Mouse (Mus musculus): ENCODE data around the gene Gm10337.
A peak's percentile ranks its signal among the peaks of the same experiment; 100 is the strongest.

Gm10337 gene

DNA sequence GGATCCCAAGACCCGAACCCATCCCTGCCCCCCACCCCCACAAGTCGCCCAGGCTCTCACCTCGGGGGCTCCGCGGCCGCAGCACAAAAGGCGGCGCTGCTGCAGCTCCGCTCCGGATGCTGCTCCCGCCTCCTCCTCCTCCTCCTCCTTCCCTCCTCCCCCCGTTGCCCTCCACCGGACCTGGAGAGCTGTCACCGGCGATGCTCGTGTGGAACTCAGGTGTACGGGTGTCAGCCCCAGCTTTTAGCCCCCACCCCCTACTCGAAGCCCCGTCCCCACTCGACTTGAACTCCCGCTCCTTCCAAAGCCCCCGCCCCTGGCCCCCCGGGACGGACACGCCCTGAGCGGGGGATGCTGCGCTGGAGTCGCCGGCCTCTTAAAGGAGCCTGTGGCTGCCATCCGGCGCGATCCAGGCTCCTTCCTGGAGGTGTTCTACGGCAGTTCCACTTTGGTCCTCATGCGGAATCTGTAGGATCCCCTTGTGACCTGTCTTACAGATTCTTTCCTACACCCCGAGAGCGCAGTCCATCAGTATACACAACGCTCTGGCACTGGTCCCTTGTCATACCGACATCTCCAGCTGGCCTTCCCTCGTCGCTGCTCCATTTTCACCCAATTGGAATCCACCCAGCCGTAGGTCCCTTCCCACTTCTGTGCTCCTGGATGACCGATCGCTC, 13.3 kb downstream of the Gm10337 start, which contains the start of gene Map3k12:
Gene Map3k12, minus strand, starts transcription at position 337 of the 677 bp plus-strand sequence.
- DNase-seq (ENCODE audit: inconsistent ontology term): peak; percentile 84

DNA sequence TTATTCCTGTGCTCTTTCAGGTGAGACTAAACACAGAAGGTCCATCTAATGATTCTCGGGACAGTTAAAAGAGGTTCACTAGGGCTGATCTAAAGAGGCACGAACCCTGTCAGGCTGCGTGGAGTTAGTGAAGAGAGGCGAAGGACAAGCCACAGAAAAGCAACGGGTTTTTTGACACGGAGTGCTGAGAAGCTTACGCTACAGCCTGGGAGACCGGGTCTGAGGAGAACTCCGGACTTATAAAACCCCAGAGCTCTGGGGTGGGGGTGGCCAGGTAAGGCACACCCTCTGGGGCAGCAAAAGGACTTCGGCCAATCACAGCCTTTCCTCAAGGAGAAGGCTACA, 14.1 kb downstream of the Gm10337 start:
- no peak for DNase-seq (ENCODE audit: inconsistent ontology term)

DNA sequence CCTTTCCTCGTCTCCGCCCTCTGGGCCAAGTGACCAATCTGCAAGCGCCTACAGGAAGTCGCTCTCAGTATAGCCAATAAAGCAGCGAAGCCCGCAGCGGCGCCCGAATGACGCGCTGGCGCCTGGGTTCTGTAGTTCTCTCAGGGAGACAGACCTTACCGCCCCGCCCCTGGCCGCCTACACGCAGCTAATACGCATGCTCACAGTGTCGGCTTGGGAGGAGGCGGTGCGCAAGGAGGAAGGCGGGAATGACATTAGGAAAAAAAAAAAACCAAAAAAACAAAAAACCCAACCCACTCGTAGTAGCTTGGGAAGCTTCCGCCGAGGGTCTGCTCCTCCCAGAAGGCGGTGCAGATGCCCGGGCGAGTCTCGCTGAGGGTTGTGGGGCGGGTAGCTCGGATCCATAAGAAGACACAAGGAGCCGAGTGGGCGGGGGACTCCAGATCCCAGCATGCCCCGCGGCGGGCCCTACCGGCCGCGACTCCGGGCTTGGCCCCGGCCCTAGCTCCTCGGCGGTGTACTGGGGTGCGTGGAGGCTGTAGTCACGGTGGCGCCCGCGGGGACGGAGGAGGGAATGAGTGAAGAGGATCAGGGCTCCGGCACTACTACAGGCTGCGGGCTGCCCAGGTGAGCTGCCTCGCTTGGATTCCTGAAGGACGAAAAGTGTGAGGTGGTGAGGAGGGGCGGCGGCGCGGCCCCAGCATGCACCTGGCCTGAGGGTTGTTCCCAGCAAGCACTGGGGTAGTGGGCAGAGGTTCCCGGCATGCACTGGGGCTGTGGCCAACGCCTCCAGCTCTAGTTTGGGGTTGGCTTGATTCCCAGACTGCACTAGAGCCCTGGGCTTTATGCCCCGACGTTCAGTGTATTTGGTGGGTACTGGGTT, 14.7 kb downstream of the Gm10337 start, which contains the start of gene Tarbp2:
Gene Tarbp2, plus strand, starts transcription at position 217 of the 883 bp plus-strand sequence.
- DNase-seq (ENCODE audit: inconsistent ontology term): peak; percentile 100

DNA sequence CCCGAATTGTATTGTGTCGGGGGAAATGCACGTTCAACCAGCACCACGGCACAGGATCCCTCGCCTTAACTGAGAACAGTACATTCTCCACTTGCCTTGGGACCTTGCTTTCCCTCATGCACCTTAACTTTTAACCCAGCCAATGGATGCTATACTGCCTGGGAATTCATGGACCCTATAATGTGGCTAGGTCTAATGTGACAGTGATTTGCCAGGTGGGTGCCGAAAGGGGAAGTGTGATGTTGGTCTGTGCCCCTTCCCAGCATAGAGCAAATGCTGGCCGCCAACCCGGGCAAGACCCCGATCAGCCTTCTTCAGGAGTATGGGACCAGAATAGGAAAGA, 15.3 kb downstream of the Gm10337 start:
- DNase-seq (ENCODE audit: inconsistent ontology term): no peak

DNA sequence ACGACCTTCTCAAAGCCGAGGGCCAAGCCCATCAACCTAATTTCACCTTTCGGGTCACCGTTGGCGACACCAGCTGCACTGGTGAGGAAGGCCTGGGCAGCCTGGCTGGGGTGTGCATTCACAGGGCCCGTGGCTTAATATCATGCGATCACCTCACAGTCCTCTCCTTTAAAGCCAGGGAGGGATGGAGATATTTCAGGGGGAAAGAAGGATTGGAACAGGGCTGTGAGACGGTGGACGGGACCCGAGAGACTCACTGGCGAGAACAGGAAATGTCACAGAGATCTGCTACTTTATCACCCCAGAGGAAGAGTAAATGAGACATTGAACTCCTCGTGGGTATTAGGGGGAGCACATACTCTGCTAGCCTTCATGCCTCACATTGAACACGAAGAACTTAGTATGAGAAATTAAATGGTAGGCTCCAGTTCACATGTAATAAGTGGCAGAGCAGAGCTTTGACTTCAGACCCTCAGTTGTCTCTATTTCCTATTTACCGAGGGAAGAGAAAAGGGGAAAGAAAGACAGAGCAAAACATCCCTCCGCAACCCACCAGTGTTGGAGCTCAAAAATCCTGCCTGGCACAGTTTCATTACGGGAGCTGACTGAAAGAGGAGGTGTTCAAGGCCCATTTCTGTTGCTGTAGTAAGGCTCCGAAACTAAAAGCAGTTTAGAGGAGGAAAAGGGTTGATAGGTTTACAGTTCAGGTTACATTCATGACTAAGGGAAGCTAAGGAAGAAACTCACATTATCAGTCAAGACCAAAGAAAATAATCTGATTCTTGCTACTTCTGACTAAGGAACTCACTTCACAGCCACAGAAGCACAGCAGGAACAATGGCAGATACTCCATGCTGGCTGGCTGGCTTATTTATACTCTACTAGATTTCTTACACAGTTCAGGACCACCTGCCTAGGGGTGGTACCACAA, 16.0 kb downstream of the Gm10337 start:
- DNase-seq (ENCODE audit: inconsistent ontology term): no peak

DNA sequence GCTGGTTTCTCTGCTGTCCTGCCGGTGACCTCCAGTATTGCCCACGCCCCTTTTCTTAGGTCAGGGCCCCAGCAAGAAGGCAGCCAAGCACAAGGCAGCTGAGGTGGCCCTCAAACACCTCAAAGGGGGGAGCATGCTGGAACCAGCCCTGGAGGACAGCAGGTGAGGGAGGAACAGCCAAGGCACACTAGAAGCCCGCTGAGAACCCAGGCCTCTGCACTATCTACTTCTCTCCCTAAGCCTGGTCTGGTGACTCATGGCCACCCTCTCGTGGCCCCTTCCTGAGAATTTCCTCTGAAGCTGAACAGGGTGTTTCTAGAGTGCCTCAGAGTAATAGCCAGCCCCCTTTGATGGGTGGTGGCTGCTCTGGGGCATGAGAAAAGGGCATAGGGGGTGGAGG, 16.9 kb downstream of the Gm10337 start:
- DNase-seq (ENCODE audit: inconsistent ontology term): no peak

DNA sequence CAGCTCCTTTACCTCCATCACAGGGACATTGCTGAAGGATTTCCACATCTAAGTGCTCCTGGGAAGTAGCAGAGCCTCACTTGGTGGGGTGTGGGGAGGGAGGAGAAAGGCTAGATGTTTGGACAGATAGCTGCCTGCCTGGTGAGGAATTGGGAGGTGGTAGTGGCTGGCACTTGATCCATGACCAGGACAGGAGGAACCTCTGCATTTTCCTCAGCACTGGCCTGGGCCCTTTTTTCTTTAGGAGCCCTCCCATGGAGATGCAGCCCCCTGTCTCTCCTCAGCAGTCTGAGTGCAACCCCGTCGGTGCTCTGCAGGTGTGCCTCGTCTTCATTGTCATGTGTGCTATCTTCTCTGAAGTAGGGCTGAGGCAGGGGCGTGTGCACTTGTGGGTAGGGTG, 18.0 kb downstream of the Gm10337 start:
- no peak for DNase-seq (ENCODE audit: inconsistent ontology term)

DNA sequence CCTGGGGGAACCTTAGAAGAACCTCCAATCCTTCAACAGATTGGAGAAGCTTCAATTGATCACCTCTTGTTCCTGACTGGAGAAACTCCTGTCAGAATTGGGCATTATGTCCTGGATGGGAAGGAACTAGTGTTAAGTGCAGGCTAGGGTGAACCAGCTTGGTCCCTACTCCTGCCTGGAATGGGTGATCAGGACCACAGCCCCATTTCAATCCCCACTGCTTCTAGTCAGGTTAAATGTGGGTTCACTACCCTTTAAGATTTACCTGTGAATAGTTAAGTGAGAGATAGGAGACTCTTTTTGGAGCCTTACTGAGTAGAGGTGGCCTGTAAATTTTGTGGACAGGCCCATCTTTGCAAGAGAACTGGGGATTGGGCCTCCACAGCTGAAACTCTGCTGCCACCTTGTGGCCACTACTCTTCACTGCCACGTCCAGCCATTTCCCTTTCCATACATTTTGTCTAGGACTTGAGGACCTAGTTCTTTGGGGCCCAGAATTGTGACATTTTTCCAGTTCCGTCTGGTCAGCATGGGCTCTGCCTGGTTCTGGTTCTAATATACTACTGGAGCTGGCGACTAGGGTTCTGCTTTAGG, 21.5 kb downstream of the Gm10337 start, which contains the start of gene Npff:
Gene Npff, minus strand, starts transcription at position 51 of the 594 bp plus-strand sequence.
- DNase-seq (ENCODE audit: inconsistent ontology term): peak; percentile 57

DNA sequence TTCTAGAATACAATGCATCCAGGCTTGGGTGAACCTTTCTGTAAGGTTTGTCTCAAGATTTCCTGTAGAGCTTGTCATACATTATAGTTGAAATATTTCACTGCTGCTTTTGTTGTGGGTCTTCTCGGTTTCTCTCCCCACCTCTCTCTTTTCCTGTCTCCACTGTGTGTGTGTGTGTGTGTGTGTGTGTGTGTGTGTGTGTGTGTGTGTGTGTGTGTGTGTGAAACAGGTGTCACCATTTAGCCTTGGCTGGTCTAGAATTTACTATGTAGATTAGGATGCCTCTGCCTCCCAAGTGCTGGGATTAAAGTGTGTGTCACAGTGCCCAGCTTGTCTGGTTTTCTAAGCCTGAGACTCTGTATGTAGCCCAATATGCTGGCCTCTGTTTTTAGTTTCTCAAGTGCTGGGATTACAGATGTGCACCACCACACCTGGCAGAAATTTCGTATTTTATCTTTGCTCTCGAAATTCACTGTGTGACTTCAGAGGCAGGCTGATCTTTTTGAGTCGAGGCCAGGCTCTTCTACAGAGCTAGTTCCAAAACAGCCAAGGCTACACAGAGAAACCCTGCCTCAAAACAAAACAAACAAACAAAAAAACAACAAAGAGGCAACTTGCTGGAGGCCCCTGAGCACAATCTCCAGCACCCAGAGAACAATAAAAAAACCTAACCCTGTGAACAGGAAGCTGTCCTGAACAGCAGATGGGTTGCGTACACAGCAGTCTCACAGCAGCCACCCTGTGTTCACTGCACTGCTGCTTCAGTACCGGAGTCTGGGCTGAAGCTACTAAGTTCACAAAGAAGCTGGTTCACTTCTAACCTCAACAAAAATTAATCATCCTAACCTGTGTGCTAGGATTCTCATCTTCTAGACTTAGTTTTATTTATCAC, 22.8 kb downstream of the Gm10337 start:
- DNase-seq (ENCODE audit: inconsistent ontology term): no peak

DNA sequence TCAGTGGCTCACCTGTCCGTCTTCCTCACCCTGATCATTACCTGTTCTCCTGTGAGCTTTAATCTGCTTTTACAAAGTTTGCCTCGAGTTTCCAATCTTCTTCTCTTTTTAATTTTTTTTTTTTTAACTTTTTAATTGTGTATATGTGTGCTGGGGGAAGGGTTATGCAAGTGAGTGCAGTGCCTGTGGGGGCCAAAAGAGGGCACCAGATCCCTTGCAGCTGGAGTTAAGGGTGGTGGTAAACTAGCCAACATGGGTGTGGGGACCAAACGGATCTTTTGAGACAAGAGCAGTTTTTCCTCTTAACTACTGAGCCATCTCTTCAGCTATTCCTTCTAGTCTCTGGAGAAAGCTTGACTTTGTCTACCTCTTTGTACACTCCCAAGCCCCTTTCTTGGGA, 24.4 kb downstream of the Gm10337 start:
- DNase-seq (ENCODE audit: inconsistent ontology term): no peak

DNA sequence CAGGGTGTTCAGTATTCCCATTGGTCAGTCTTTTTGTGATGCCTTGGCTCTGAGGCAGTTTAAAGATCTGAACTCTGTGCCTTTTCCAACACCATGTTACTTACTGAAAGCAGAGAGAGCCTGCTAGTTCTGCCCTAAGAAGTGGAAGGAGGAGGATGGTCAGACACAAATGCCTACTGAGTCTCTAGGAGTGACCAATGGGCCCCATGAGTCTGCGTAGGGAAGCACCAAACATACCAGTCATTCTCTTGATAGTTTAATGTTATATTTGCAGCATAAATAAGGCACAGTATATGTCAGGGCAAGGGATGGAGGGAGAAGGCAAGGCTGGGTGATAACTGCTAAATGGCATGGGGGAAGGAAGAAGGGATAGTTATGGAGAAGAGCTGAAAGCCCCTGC, 24.9 kb downstream of the Gm10337 start:
- DNase-seq (ENCODE audit: inconsistent ontology term): no peak

DNA sequence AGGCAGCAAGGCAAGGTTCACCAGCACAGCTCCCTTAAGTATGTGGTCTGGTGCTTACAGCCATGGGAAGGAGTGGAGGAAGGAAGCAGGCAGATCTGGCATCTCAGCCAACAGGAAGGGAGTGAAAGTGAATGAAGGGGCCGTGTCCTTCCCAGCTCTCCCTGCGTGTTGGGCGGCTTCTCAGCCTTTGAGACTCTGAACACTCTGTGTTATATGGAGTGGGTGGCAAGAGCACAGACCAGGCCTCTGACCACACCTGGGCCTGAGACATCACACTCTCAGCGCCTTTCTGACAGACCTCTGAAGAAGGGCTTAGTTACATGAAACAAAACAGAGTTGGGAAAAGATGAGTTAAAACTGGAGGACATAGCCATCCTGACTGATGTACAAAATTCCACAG, 27.0 kb downstream of the Gm10337 start:
- DNase-seq (ENCODE audit: inconsistent ontology term): no peak

DNA sequence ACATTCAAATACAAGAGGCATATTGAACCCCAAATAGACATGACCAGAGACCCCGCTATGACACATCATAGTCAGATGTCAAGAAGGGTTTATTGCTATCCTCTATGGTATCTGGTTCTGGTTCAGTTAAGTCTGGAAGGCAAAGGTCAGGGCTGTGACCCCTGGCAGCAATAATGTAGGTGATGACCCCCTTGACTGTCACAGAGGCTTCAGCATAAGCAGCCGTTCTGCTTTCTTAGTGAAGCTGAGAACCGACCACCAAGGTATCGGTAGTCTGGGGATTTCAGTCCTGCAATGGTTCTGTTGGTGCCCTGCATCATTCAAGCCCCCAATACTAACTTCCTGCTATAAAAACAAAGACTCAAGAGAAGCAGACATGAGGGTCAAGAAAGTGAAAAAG, 28.1 kb downstream of the Gm10337 start:
- DNase-seq (ENCODE audit: inconsistent ontology term): no peak

DNA sequence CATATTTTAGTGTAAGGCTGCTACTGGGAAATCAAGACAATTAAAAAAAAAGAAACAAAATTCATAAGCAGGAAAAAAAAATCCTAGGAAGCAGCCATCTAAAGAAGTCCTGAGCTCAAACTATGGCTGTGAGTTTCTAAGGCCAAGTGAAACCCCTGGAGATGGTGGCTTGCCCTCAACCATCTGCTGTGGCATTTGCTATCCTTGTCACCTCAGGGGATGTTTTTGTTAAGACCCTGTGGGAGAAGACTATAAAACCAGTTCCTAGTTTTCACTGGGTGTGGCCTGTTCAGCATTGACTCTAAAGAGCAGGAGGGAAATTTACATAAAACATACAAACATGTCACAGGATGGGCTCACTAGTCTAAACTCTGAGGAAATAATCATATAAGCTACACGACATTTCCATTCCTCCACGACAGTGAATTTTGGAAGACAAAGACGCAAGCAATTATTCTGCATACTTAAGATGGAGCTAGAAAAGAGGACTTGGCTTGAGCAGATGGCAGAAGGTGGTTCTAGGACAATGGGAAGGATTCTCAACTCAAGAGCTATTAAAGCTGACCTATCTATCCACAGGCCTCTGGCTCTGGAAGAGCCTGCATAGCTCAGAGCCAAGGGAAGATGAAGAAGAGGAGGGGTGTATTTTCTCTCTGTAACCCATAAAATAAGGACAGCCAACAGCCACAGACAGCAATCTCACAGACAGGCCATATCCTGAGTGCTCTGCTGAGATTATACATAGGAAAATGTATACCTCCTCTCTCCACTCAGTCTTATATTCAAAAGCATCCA, 28.8 kb downstream of the Gm10337 start:
- DNase-seq (ENCODE audit: inconsistent ontology term): no peak

DNA sequence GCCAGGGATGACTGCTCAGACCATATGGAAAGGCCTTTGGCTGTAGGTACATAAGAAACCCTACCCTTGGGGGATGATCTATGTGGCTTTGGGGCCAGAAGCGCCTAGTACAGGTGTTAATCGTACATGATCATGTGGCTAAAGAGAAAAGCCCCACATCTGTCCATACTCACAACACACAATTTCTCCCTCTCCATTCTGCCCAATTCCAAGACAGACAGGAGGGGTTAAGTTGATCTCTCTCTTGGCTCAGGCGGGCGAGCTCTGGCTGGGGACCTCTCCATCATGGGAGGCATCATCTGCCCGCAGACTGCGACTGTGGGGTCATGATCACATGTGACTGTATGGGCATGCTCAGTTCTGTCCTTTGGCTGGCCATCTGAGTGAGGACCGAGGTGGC, 30.4 kb downstream of the Gm10337 start:
- no peak for DNase-seq (ENCODE audit: inconsistent ontology term)

DNA sequence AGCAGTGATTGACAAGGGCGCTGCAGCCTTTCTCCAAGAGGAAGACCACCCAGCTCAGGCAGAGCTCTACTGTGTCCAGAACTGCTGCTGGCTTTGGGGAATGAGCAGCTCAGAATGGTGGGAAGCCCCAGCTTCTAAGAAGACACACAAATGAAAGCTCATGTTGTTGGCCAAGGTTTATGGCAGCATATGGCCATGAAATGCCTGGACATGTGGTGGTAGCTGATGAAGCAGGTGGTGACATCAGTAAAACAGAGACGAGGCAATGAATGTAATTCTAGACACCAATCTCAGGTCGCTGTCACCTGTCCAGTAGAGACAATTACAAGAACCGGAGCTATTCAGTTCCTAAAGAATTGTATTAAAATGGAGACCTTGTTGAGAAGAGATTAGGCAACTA, 41.3 kb downstream of the Gm10337 start:
- no peak for DNase-seq (ENCODE audit: inconsistent ontology term)

DNA sequence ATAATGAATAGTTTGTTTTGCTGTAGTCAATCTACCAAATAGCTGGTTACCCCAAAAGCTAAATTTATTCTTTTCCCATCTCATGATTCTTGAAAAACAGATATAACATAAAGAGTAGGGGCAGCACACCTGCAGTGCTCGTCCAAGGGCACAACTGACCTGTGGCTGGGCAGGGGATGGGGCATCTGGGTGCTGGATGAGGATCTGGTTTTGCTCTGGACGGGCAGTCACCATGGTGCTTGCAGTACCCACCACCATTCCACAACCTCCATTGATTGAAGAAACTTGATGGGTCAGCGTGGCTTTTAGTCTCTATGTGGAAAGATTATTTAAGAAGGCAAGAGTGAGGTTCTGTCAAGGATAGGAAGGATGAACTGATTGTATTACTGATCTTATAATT, 42.7 kb downstream of the Gm10337 start:
- DNase-seq (ENCODE audit: inconsistent ontology term): no peak

DNA sequence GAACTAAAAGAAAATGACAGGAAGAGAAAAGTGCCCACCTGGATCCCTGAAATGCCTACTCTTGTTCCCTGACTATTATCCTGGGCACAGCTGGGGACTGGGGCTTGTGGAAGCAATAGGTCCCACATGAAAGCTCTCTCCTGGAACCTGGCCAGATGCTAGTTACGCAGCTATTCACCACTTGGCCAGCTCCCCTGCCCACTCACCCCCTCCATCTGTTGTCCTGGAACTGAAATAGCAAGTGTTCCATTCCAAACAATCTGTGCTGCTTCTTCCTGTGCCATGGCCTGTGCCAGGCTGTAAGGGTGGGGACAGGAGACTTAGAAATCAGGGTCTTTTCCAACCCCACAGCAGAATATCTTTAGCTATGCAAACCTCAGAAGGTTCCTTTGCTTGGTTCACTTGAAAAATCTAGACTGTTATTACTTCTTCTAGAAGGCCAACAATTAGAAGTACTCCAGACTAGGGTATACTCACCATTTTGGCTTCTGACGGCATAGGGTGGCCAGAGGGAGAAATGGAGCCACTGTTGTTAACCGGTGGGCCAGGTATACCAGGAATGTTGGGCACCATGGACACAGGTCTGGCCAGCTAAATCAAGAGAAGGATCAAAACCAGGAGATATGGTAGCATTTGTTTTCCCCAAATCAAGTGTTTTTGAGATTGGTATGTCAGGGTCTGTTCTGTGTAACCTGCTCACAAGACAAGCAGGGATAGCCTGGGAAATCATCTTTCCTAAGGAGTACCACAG, 43.3 kb downstream of the Gm10337 start:
- DNase-seq (ENCODE audit: inconsistent ontology term): peak; percentile 88

DNA sequence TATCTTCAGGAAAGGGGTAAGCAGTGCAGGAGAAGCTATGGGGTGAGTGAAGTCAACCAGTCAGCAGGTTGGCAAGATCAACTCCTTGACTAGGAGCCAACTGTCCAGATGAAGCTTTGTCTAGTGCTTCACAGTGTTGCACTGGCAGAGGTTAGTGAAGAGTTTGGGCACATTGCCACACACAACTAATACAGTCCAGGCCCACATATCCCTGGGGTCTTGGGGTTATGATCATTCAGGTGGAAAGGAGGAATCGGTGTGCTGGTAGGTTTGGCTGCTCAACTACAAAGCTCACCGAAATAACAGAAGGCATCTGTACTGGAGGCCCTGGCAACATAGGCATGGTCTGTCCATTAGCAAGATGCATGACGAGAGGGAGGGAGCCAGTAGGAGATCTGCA, 44.0 kb downstream of the Gm10337 start:
- DNase-seq (ENCODE audit: inconsistent ontology term): peak; percentile 29
